Mouse (Mus musculus) liver, embryonic 14.5 days (tissue): ENCODE measurements around the gene Ptchd1.

Experiments
- CTCF ChIP-seq: IDR thresholded peaks from 2 replicates; pipeline ENCODE4 v1.5.1; 2016; ENCODE audit warnings: antibody characterized with exemption, low read depth, control low read depth
- EP300 ChIP-seq: IDR thresholded peaks from 2 replicates; pipeline ENCODE4 v1.6.1; 2016; ENCODE audit warnings: antibody characterized with exemption, low read depth

GRCm38 (mm10) chrX:155601196-155601595 is 22.4 kb downstream of the Ptchd1 start:
- TF ChIP-seq CTCF = no peak
- TF ChIP-seq EP300 = no peak
